Mouse (Mus musculus) kidney, adult 11 months (tissue): ENCODE measurements around the gene Gpr65.
A peak's percentile ranks its signal among the peaks of the same experiment; 100 is the strongest.
"Not testable (repeated sequence)": the region's sequence is repeated elsewhere in the genome, so short reads cannot be mapped to it uniquely, and the experiment has no call there.

Experiments used
- DNase-seq: peaks from one replicate; pipeline ENCODE4 v3.0.0; 2022

Gene Gpr65

DNA sequence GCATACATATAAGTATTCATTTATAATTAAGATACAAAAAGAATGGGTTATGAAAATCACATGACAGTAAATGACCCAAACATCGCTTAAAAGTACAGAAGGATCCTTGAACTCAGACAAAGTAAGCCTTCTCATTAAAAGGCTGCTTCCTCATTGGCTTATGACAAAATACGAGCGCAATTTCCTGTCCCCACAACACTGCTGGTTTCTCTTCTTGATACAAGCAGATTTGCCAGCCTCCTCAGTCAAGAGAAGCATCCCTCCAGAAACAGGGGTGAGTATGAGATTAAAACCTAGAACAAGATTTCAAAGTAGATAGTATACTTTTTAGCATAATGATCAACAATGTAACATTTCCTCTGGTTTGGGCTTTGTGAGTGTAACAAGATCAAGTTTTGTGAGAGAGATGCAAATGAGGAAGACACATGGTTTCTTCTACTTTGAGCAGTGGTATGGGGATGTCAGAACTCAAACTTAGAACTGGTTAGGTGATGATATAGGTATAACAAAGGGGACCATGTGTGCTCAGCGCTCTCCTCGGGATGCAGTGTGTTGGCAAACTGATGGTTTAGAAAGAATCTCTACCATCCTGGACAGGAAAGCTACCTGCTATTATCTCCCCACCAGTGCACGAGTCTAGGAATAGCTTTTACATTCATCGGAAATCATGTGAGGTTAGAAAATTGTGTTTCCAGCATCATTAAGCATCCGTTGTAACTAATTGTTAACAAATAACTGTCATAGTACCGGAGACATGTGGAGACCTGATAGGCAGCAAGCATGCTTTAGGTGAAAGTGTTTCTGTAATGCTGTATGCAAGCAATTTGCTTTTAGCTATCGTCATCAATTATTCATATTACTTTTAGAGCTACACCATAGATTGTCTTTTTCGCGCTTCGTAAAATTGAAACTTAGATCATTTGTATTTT, at the start of gene Gpr65:
TSS of gene Gpr65 (plus strand) at position 195 of the 929 bp plus-strand sequence.
- no peak for DNase-seq

GRCm38 (mm10) chr12:98223286-98223685, 45.1 kb upstream of the Gpr65 start:
- no peak for DNase-seq

- no peak for DNase-seq
Measured at GRCm38 (mm10) chr12:98227037-98227436, 41.4 kb upstream of the Gpr65 start.

GRCm38 (mm10) chr12:98238478-98238877, 30.0 kb upstream of the Gpr65 start:
- DNase-seq = not testable (repeated sequence)

DNA sequence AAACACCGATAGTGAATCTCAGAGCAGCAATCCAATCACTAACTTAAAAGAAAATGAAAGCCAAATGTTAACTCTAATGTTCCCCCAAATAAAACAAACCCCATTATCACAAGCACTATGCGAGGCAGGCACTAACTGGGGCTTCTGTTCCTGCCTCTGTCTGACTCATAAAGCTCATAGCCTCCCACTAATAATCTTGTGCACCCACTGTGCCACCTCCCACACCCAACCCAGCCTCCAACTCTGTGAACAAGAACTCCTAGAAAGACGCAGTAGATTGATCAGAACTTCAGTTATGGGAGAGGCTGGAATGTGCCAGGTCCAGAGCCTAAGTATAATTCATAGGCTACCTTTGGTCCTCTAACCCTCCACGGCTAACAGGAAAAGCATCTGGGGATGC, 24.3 kb upstream of the Gpr65 start:
- DNase-seq = no peak

DNA sequence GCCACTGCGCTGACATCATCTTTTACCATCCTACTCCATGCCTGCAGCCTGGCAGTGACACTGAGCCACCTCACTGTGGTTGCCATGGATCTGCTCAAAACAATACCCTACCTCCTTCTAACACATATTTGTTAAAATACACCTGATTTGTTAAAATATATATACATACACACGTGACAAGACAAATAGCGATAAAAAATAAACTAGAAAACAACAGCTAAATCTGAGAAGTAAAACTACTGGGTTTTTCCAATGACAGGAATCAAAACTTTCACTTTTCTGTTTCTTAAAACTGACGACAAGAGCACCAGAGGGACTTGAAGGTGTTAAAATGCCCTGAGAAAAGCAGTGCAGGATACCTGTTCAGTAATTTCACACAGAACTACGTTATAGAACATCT, 23.6 kb upstream of the Gpr65 start:
- no peak for DNase-seq

DNA sequence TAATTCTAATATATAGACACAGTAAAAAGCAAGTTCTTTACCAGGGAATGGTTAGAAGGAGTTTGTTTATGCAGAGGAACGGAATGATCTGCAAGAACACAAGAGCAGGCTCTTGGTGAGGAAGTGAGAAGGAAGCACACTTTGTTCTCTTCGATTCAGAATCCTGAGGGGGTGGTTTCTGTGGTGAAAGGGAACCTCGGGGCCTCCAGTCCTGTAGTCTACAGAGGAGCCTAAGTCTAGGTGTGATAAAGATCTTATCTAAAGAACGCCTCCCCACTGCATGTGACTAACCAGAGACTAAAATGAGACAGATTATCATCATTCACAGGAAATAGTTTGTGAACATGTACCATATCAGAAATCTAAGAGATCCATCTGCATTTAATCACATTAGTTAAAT, 21.6 kb upstream of the Gpr65 start:
- DNase-seq = no peak

GRCm38 (mm10) chr12:98249671-98250070, 18.8 kb upstream of the Gpr65 start:
- no peak for DNase-seq

GRCm38 (mm10) chr12:98250327-98250726, 18.1 kb upstream of the Gpr65 start:
- DNase-seq = no peak

- DNase-seq = no peak
Measured at GRCm38 (mm10) chr12:98252417-98252816, 16.0 kb upstream of the Gpr65 start.

- DNase-seq = peak; percentile 44
Measured at GRCm38 (mm10) chr12:98255373-98255995, 13.0 kb upstream of the Gpr65 start.

- peak; percentile 44 for DNase-seq
Measured at GRCm38 (mm10) chr12:98258371-98258844, 10.0 kb upstream of the Gpr65 start.

- DNase-seq = peak; percentile 92
Measured at GRCm38 (mm10) chr12:98258845-98259517, 9.5 kb upstream of the Gpr65 start, which contains the start of gene Galc. Gene Galc (minus strand): TSS chr12:98259459.

GRCm38 (mm10) chr12:98259518-98259852, 8.9 kb upstream of the Gpr65 start:
- no peak for DNase-seq

- DNase-seq = no peak
Measured at GRCm38 (mm10) chr12:98265697-98266096, 2.7 kb upstream of the Gpr65 start.

- DNase-seq = no peak
Measured at GRCm38 (mm10) chr12:98269791-98270745, 1.6 kb downstream of the Gpr65 start.

DNA sequence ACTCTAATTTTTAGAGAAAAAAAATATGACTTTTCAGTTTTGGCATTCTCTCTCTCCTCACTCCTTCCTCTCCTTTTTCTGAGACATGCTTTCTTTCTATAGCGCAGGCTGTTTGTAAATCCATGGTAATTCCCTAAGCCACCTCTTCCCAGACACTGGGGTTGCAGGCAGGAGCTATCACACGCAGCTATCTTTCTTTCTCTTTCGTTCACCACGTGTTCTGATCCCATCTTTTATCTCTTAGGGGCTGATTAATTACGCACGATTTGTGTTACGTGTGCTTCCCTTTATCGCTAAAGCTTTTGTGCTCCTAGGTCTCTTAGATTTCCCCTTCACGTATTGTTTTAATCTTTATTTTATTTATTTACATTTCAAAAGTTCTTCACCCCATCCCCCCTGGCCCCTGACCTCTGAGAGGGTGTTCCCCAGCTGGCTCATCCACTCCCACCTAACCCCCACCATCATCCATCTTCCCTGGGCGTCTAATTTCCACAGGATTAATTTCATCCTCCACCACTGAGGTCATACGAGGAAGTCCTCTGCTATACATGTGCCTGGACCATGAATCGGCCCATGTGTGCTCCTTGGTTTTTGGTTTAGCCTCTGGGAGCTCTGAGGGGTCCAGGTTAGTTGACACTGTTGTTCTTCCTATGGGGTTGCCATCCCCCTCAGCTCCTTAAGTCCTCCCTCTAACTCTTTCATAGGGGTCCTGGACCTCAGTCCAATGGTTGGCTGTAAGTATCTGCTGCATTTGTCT, 2.6 kb downstream of the Gpr65 start:
- DNase-seq = no peak

- no peak for DNase-seq
Measured at GRCm38 (mm10) chr12:98272433-98272832, 4.0 kb downstream of the Gpr65 start.

GRCm38 (mm10) chr12:98280530-98280929, 12.1 kb downstream of the Gpr65 start:
- no peak for DNase-seq

GRCm38 (mm10) chr12:98280996-98281395, 12.6 kb downstream of the Gpr65 start:
- no peak for DNase-seq

GRCm38 (mm10) chr12:98282776-98283486, 14.5 kb downstream of the Gpr65 start:
- DNase-seq = no peak
